In genomic region chr12:59563960-59564359, GRCm38 (mm10) we compare ENCODE assay signal across 32 mouse cellular contexts.
"Had no signal": no experiment of that assay in that cellular context is flagged by ENCODE, and none has a peak within 500 bp of the region (broad histone marks: within the 10 kb centered on the region; RNA-seq: fewer than 3 reads in every experiment).

No protein-coding gene starts in this region.

- DNase-seq: left cerebral cortex, postnatal 4 days; liver; liver, embryonic 13.5 days; liver, postnatal 0 days; lung, adult 18-20 months; lung, adult 2 months; lung, embryonic 14.5 days; lung, postnatal 10 days; lung, postnatal 14 days; lung, postnatal 36 days; lung, postnatal 4 days had no signal

- H3K4me1 ChIP-seq: limb, embryonic 10.5 days; limb, embryonic 12.5 days; limb, embryonic 13.5 days; limb, embryonic 15.5 days; liver, embryonic 12.5 days; liver, embryonic 13.5 days; liver, embryonic 15.5 days; lung, embryonic 15.5 days; megakaryocyte, embryonic 14.5 days; midbrain, embryonic 10.5 days; midbrain, embryonic 12.5 days; midbrain, embryonic 13.5 days; midbrain, embryonic 15.5 days; neural tube, embryonic 12.5 days had no signal

- H3K4me3 ChIP-seq: left cerebral cortex, adult 2 months; limb, embryonic 10.5 days; limb, embryonic 12.5 days; limb, embryonic 13.5 days; limb, embryonic 15.5 days; liver, embryonic 12.5 days; liver, embryonic 13.5 days; liver, embryonic 15.5 days; lung, embryonic 15.5 days; megakaryocyte, embryonic 14.5 days; midbrain, embryonic 10.5 days; midbrain, embryonic 12.5 days; midbrain, embryonic 13.5 days; midbrain, embryonic 15.5 days; myocyte; neural tube, embryonic 12.5 days had no signal

- ATAC-seq: liver, embryonic 12.5 days; liver, postnatal 0 days; lung, postnatal 0 days; midbrain, embryonic 13.5 days; midbrain, embryonic 15.5 days; midbrain, embryonic 16.5 days had no signal

- H3K27me3 ChIP-seq: limb, embryonic 12.5 days; limb, embryonic 13.5 days; limb, embryonic 15.5 days; liver, embryonic 12.5 days; liver, embryonic 13.5 days; liver, embryonic 15.5 days; lung, embryonic 15.5 days; megakaryocyte, embryonic 14.5 days; midbrain, embryonic 12.5 days; midbrain, embryonic 13.5 days; midbrain, embryonic 15.5 days; neural tube, embryonic 12.5 days had no signal

- H3K9me3 ChIP-seq: limb, embryonic 10.5 days; limb, embryonic 12.5 days; limb, embryonic 13.5 days; limb, embryonic 15.5 days; liver, embryonic 12.5 days; liver, embryonic 13.5 days; liver, embryonic 15.5 days; lung, embryonic 15.5 days; midbrain, embryonic 10.5 days; midbrain, embryonic 12.5 days; midbrain, embryonic 13.5 days; midbrain, embryonic 15.5 days; neural tube, embryonic 12.5 days had no signal

- H3K27ac ChIP-seq: left cerebral cortex, adult 2 months; limb, embryonic 10.5 days; limb, embryonic 12.5 days; limb, embryonic 13.5 days; limb, embryonic 15.5 days; liver, embryonic 12.5 days; liver, embryonic 13.5 days; liver, embryonic 14.5 days; liver, embryonic 15.5 days; lung, embryonic 15.5 days; macrophage; midbrain, embryonic 10.5 days; midbrain, embryonic 12.5 days; midbrain, embryonic 13.5 days; midbrain, embryonic 15.5 days; neural tube, embryonic 12.5 days had no signal

- H3K4me2 ChIP-seq: limb, embryonic 12.5 days; limb, embryonic 13.5 days; limb, embryonic 15.5 days; liver, embryonic 11.5 days; liver, embryonic 12.5 days; liver, embryonic 13.5 days; liver, embryonic 15.5 days; lung, embryonic 14.5 days; lung, embryonic 15.5 days; midbrain, embryonic 11.5 days; midbrain, embryonic 12.5 days; midbrain, embryonic 13.5 days; midbrain, embryonic 15.5 days; neural tube, embryonic 12.5 days had no signal

- H3K36me3 ChIP-seq: limb, embryonic 10.5 days; limb, embryonic 12.5 days; limb, embryonic 13.5 days; limb, embryonic 15.5 days; liver, embryonic 12.5 days; liver, embryonic 13.5 days; liver, embryonic 15.5 days; lung, embryonic 15.5 days; midbrain, embryonic 10.5 days; midbrain, embryonic 12.5 days; midbrain, embryonic 13.5 days; midbrain, embryonic 15.5 days; neural tube, embryonic 12.5 days had no signal

- H3K9ac ChIP-seq: limb, embryonic 12.5 days; limb, embryonic 13.5 days; limb, embryonic 15.5 days; liver, embryonic 12.5 days; liver, embryonic 13.5 days; liver, embryonic 14.5 days; liver, embryonic 15.5 days; liver, postnatal 0 days; lung, embryonic 14.5 days; lung, embryonic 15.5 days; midbrain, embryonic 12.5 days; midbrain, embryonic 13.5 days; midbrain, embryonic 15.5 days; neural tube, embryonic 12.5 days had no signal
